Mouse (Mus musculus) brain, embryonic 14.5 days (tissue): ENCODE data around the gene Erg. TPM values are rescaled to one million over a fixed set of nuclear protein-coding genes. Genes with fewer than 3 reads are reported as not detected.
A peak's percentile ranks its signal among the peaks of the same experiment; 100 is the strongest.

Source experiments
- DNase-seq: peaks from one replicate; pipeline ENCODE4 v3.0.0-alpha.2; 2011; ENCODE audit warnings: low read depth
- CTCF ChIP-seq: fragments of 200-500 bp; IDR thresholded peaks from 2 replicates; pipeline ENCODE4 v1.5.1; 2012; ENCODE audit warnings: inconsistent platforms, mild to moderate bottlenecking, moderate library complexity, borderline replicate concordance; ENCODE audit not compliant: insufficient read depth, insufficient read length; ENCODE audit errors: extremely low read depth
- POLR2A ChIP-seq: fragments of 200-500 bp; IDR thresholded peaks from 2 replicates; pipeline ENCODE4 v1.6.1; 2012; ENCODE audit warnings: mild to moderate bottlenecking, inconsistent platforms, borderline replicate concordance; ENCODE audit not compliant: poor library complexity, insufficient read depth, insufficient read length, severe bottlenecking; ENCODE audit errors: extremely low read depth
- polyA plus RNA-seq: library from polyadenylated mRNA; depleted of rRNA; stranded (reverse); fragments of >200 nt; gene quantifications from 2 replicates; pipeline ENCODE4 v1.2.3, GENCODE M21; 2012

Erg gene
- polyA plus RNA-seq, 1 experiment = 7.6 TPM

- no peak for DNase-seq
- no peak for TF ChIP-seq CTCF
- no peak for TF ChIP-seq POLR2A
These were observed 112.4 kb downstream of the Erg start for GRCm38 (mm10) chr16:95473946-95474345.

GRCm38 (mm10) chr16:95472771-95473170, 113.6 kb downstream of the Erg start:
- DNase-seq = no peak
- TF ChIP-seq CTCF = no peak
- no peak for TF ChIP-seq POLR2A

GRCm38 (mm10) chr16:95469262-95470139, 116.9 kb downstream of the Erg start:
- TF ChIP-seq POLR2A (no peak), CTCF (no peak)
- DNase-seq = no peak

- TF ChIP-seq CTCF (no peak), POLR2A (no peak)
- DNase-seq = peak; percentile 33
These were observed 118.5 kb downstream of the Erg start for GRCm38 (mm10) chr16:95467893-95468292.

- DNase-seq = peak; percentile 80
- TF ChIP-seq CTCF (peak; percentile 63; the same call in 1 of the 2 replicates), POLR2A (no peak)
These were observed 119.8 kb downstream of the Erg start for GRCm38 (mm10) chr16:95466548-95466947.

GRCm38 (mm10) chr16:95464609-95465008, 121.8 kb downstream of the Erg start:
- TF ChIP-seq POLR2A = no peak
- no peak for TF ChIP-seq CTCF
- DNase-seq = no peak

- no peak for TF ChIP-seq CTCF
- TF ChIP-seq POLR2A = no peak
- DNase-seq = no peak
These were observed 122.6 kb downstream of the Erg start for GRCm38 (mm10) chr16:95463796-95464195.

- no peak for DNase-seq
- TF ChIP-seq POLR2A (no peak), CTCF (no peak)
These were observed 124.5 kb downstream of the Erg start for GRCm38 (mm10) chr16:95461941-95462340.

- DNase-seq = no peak
- TF ChIP-seq POLR2A (no peak), CTCF (no peak)
These were observed 126.1 kb downstream of the Erg start for GRCm38 (mm10) chr16:95460336-95460735.

GRCm38 (mm10) chr16:95459325-95459691, 127.1 kb downstream of the Erg start:
- no peak for DNase-seq
- TF ChIP-seq POLR2A = no peak
- TF ChIP-seq CTCF = no peak

- no peak for DNase-seq
- TF ChIP-seq CTCF (no peak), POLR2A (no peak)
These were observed 127.6 kb downstream of the Erg start for GRCm38 (mm10) chr16:95458590-95459324.
